Mouse (Mus musculus) heart, postnatal 0 days (tissue): ENCODE measurements around the gene Trex2.

Experiments used
- CTCF ChIP-seq: IDR thresholded peaks from 2 replicates; pipeline ENCODE4 v1.5.1; 2016; ENCODE audit warnings: antibody characterized with exemption, control low read depth, low read depth
- EP300 ChIP-seq: IDR thresholded peaks from 2 replicates; pipeline ENCODE4 v1.6.1; 2016; ENCODE audit warnings: antibody characterized with exemption, low read depth

DNA sequence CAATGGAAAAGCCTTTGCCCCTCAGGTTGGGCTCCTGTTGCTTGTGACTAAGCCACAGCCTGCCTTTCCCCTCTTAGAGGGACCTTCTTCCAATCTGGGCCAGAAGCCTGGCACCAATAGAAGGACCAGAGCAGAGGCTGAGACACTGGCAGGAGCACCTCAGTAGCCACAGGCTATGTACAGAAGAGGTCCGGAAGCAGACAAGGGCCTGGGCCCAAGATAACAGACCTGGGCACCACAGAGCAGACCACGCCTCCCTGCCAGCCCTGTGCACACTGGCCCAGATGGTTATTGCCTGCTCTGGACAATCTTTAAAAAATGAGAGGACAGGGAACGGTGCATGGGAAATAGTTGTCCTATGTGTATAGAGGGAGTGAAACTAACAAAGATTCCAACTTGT, 36.6 kb upstream of the Trex2 start:
- TF ChIP-seq CTCF (no peak), EP300 (no peak)
